Mouse (Mus musculus): ENCODE measurements around the gene Golt1a.

The Golt1a gene

DNA sequence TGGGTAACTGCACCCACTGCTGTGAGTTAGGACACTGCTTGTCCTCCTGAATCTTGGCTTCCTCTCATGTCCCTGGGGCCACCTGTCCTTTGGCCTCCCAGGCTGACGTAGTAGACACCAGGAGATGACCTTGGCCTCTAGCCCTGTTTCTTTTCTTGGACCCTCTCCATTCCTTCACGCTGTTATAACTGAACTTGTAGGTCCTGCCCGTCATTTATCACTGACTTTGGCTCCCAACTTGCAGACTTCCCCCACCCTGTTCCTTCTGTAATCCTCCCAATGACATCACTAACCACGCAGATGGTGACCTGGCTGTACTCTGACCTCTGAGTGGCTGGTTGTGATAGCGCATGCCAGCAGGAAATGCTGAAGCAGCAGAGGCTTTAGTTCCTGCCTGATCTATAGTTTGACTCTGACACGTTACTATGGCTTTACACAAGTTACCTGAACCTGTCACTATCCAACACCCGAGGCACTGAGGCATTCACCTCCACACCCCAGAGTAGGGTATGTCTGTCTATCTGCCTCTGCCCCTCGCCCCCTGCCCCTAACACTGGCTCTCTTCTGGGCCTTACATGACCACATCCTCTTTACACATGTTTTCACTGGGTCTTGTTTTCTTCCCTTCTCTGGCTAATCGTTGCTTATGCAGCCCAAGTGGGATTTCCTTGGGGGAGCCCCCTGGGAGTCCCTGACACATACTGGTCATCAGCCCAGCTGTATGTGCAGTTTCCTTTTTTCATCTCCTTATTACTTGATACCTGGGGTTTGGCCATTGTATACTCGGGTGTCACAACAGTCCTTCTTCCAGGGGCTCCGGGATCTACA is 38.3 kb downstream of the Golt1a start:
- no peak for DNase-seq (ENCODE audit: low read depth, low spot score)

GRCm38 (mm10) chr1:133350210-133350609 is 40.6 kb downstream of the Golt1a start, which contains the start of gene Ren1:
Ren1 (plus strand) TSS chr1:133350510.
- DNase-seq (ENCODE audit: low read depth, low spot score), result no peak

- DNase-seq (ENCODE audit: low read depth, low spot score), result no peak
Observed at GRCm38 (mm10) chr1:133351762-133352161, 42.2 kb downstream of the Golt1a start.

DNA sequence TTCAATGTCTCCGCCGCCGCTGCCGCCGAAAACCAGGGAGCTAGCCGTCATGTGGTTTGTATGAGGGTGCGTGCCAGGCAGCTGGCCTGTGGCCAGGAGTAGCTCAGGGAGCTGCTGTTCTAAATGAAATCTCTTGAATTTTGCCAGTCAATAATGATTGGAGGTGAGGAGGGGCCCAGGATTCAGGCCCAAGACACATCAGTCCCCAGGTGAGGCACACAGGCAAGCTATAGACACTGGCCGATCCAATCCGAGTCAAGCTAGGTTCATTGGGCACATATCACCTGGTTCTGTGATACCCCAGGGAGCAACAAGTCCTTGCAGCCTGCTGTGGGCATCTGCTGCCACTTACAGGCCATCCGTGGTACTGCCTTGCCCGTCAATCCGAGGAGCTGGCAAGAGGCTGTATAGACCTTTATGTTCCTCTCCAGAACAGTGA is 43.8 kb downstream of the Golt1a start:
- DNase-seq (ENCODE audit: low read depth, low spot score), result peak; percentile 91

- no peak for DNase-seq (ENCODE audit: low read depth, low spot score)
Observed at GRCm38 (mm10) chr1:133355469-133355868, 45.9 kb downstream of the Golt1a start.

DNA sequence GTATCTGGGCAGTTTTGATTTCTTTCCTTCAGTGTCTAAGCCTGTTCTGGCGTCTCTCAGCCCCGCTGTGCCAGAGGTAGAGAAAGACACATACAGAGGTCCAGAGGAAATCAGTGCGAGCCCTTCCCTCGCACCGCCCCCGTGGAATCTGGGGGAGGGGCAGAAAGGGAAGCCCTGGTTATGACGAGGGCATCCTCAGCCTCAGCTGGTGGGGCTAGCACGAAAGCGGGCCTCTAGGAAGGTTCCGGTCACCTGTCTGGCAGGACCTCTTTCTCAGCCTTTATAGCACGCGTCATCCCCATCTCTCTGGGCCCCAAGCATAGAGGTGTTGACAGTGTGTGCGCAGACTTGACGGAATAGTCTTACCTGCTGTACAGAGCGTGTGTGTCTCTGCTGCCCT is 46.3 kb downstream of the Golt1a start:
- DNase-seq (ENCODE audit: low read depth, low spot score), result no peak

DNA sequence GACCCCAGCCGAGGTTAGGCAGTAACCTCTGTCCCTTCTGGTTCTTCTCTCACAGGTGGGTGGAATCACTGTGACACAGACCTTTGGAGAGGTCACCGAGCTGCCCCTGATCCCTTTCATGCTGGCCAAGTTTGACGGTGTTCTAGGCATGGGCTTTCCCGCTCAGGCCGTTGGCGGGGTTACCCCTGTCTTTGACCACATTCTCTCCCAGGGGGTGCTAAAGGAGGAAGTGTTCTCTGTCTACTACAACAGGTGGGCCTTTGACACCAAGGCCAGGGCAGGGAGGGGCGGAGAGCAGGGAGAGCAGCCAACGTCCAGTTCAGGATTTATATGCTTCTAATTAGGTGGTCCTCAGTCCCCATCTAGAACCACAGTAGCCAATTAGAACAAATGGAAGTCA is 46.7 kb downstream of the Golt1a start:
- DNase-seq (ENCODE audit: low read depth, low spot score), result no peak

DNA sequence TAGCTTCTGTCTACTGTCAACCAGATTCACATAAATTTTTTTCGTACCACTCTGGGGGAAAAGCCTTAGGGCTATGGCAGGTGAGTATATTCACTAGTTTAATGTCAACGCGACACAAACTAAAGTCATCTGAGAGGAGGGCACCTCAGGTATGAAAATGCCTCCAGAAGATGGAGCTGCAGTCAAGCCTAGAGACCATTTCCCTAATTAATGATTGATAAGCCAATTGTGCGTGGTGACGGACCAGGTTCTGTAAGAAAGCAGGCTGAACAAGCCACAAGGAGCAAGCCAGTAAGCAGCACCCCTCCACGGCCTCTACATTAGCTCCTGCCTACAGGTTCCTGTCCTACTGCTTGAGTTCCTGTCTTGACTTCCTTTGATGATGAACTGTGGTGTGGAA is 51.4 kb downstream of the Golt1a start:
- DNase-seq (ENCODE audit: low read depth, low spot score), result no peak

DNA sequence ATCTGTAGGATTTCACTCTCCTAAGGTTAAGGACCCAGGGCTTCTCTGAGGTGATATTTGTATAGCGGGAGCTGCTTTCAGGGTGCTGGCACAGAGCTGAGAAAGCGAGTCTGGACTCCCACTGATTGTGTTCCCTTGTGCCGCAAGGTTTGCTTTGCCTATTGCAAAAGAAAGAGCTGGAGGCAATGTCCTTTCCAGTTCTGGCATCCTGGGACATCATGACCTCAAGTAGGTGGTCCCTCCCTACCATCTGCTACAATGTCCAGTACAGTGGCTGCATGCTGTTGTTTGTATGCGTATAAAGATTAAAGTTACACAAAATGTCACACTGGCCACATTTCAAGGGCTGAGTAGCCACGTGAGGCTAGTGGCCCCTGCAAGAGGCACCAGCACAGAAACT is 52.5 kb downstream of the Golt1a start:
- DNase-seq (ENCODE audit: low read depth, low spot score), result no peak

- peak; percentile 66 for DNase-seq (ENCODE audit: low read depth, low spot score)
Observed at GRCm38 (mm10) chr1:133363276-133364021, 53.8 kb downstream of the Golt1a start, which contains the start of gene Etnk2. Etnk2 (plus strand) TSS chr1:133363572.

- peak; percentile 42 for DNase-seq (ENCODE audit: low read depth, low spot score)
Observed at GRCm38 (mm10) chr1:133364022-133364630, 54.5 kb downstream of the Golt1a start.

DNA sequence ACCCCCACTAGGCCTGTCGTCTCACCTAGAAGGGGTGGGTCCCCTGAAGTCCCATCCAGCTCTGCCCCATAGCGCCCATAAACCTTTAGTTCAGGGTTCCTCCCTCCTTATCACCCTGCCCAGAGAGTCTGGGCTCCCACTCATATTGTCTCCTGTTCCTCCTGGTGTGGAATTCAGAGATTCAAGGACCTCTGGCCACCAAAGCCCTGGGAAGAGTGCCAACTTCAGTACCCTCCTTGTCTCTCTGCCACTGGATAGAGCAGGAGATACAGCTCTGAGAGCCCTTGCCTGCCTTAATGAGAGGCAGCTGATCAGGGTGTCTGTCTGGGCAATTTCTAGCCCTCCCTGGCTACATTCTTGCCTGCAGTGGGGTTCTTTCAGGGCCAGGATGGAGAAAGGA is 55.3 kb downstream of the Golt1a start:
- no peak for DNase-seq (ENCODE audit: low read depth, low spot score)

GRCm38 (mm10) chr1:133366951-133367605 is 57.5 kb downstream of the Golt1a start:
- DNase-seq (ENCODE audit: low read depth, low spot score), result peak; percentile 53

GRCm38 (mm10) chr1:133367606-133368488 is 58.2 kb downstream of the Golt1a start:
- DNase-seq (ENCODE audit: low read depth, low spot score), result peak; percentile 32

DNA sequence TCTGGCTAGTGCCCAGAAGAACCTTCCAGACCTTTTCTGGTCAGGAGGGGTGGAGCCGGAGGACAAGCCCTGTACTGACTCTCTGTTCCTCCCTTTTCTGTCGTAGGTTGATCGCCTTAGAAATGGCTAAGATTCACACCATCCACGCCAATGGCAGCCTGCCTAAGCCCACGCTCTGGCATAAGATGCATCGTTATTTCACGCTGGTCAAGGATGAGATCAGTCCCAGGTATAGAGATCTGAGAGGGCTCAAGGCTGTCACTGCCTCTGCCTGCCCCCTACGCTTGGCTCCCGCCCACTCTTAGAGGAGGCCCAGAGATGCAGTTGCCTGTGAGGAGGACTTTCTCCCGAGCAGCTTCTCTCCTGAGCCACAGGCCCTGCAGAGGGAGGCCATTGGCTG is 59.0 kb downstream of the Golt1a start:
- peak; percentile 79 for DNase-seq (ENCODE audit: low read depth, low spot score)

- DNase-seq (ENCODE audit: low read depth, low spot score), result peak; percentile 16
Observed at GRCm38 (mm10) chr1:133370352-133370751, 60.8 kb downstream of the Golt1a start.

GRCm38 (mm10) chr1:133371431-133371830 is 61.8 kb downstream of the Golt1a start:
- no peak for DNase-seq (ENCODE audit: low read depth, low spot score)

DNA sequence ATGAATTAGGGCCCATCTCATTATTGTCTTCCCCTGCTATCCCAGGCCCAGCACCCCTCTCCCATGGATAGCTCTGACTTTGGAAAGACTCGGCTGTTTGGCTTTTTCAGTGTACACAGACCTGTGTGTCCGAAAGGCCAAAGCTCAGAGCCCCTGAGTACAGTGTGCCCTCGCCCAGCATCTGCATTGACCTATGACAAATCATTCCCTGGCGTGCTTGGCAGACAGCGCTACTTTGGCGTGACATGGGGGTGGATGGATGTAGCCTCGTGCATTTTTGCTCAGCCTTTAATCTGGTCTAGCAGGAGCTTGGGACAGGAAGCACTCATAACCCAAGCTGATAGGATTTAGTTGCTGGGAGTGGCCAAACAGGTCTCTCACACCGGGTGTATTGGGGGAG is 62.5 kb downstream of the Golt1a start:
- DNase-seq (ENCODE audit: low read depth, low spot score), result no peak

Measured in brain, adult 2 months (tissue).